In the genomic region with DNA sequence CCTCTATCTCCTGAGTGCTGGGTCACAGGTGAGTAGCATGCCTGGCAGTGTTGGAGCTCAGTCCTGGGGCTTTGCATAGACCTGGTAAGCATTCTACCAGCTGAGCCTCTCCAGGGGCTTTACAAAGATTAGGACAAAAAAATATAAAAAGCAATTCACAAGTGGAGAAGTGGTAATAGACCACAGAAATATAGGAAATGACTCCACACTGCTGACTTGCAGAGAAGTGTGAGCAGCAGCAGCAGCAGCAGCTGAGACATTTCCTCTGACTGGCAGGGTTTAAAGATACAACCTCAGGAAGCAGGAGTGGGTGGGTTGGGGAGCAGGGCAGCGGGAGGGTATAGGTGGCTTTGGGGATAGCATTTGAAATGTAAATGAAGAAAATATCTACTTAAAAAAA, we compare ENCODE assay signal across 15 mouse cellular contexts.
DNase-seq lines count a peak whose midpoint lies in the region; ATAC-seq and TF ChIP-seq lines count a peak whose summit lies in the region.
"Had no signal": no experiment of that assay in that cellular context is flagged by ENCODE, and none has a peak within 500 bp of the region (broad histone marks: within the 10 kb centered on the region; RNA-seq: fewer than 3 reads in every experiment).

No protein-coding gene starts in this region.

- no peak for TF ChIP-seq POLR2A in thymus, adult 2 months (IDR thresholded peaks at IDR 0.05; ENCODE audit: control insufficient read depth, extremely low read depth, insufficient read depth, low read length, poor library complexity)

- H3K36me3 ChIP-seq in kidney, embryonic 14.5 days (ENCODE audit: control insufficient read depth, insufficient read depth, low read length): no peaks in the 10 kb centered on the region
- 0 out of 2 replicates have a peak, but pooled peaks cover 3% of the 10 kb centered on the region for H3K36me3 ChIP-seq in thymus, adult 2 months (ENCODE audit: control insufficient read depth, insufficient read depth, low read length)
- H3K36me3 ChIP-seq in stomach, embryonic 16.5 days (ENCODE audit: control insufficient read depth, insufficient read depth, low read length): no peaks in the 10 kb centered on the region
- no peaks in the 10 kb centered on the region for H3K36me3 ChIP-seq in hindbrain, embryonic 11.5 days (ENCODE audit: control insufficient read depth, insufficient read depth, low read length)
- H3K36me3 ChIP-seq: limb, embryonic 15.5 days had no signal

- TF ChIP-seq CTCF in thymus, adult 2 months (IDR thresholded peaks at IDR 0.05; ENCODE audit: borderline replicate concordance, control insufficient read depth, extremely low read depth, insufficient read depth, low read length, poor library complexity): no peak

- H3K27ac ChIP-seq in kidney, embryonic 14.5 days (ENCODE audit: low read depth, low read length): peak overlapping the region; percentile 44; the same call in 1 of the 2 replicates
- peak overlapping the region; percentile 77 for H3K27ac ChIP-seq in thymus, adult 2 months (ENCODE audit: control insufficient read depth, insufficient read depth, low read length)
- H3K27ac ChIP-seq in stomach, embryonic 16.5 days (ENCODE audit: low read length): peak overlapping the region; percentile 49; the same call in 1 of the 2 replicates
- H3K27ac ChIP-seq in hindbrain, embryonic 11.5 days (ENCODE audit: low read depth, low read length): no peak overlapping the region
- H3K27ac ChIP-seq: hindbrain, embryonic 14.5 days; limb, embryonic 15.5 days had no signal

- 9% methylated on average over 1 of the region's 1 CpGs for WGBS in kidney, embryonic 14.5 days
- 4% methylated on average over 1 of the region's 1 CpGs for WGBS in thymus, adult 2 months
- 25% methylated on average over 1 of the region's 1 CpGs for WGBS in stomach, embryonic 16.5 days
- 75% methylated on average over 1 of the region's 1 CpGs for WGBS in hindbrain, embryonic 11.5 days

- ATAC-seq in kidney, embryonic 14.5 days (ENCODE audit: low FRiP score, low TSS enrichment): no peak
- peak; percentile 61 for ATAC-seq in common myeloid progenitor, adult 5-6 weeks (replicated peaks; ENCODE audit: low read depth, poor library complexity, severe bottlenecking)
- ATAC-seq in stomach, embryonic 16.5 days (ENCODE audit: insufficient read depth, low FRiP score): no peak
- ATAC-seq in hindbrain, embryonic 11.5 days (ENCODE audit: low FRiP score): no peak

- no peak overlapping the region for H3K9ac ChIP-seq in kidney, embryonic 14.5 days (ENCODE audit: low read depth, low read length)
- H3K9ac ChIP-seq in stomach, embryonic 16.5 days (ENCODE audit: low read length): no peak overlapping the region
- no peak overlapping the region for H3K9ac ChIP-seq in hindbrain, embryonic 11.5 days (ENCODE audit: low read depth, low read length)
- H3K9ac ChIP-seq: hindbrain, embryonic 14.5 days; limb, embryonic 15.5 days had no signal

- no peak overlapping the region for H3K4me2 ChIP-seq in kidney, embryonic 14.5 days (replicated peaks; ENCODE audit: low read depth, low read length)
- no peak overlapping the region for H3K4me2 ChIP-seq in stomach, embryonic 16.5 days (ENCODE audit: low read depth, low read length)
- no peak overlapping the region for H3K4me2 ChIP-seq in hindbrain, embryonic 11.5 days (replicated peaks; ENCODE audit: low read depth, low read length)
- H3K4me2 ChIP-seq: hindbrain, embryonic 14.5 days; limb, embryonic 15.5 days had no signal

- H3K4me1 ChIP-seq in kidney, embryonic 14.5 days (ENCODE audit: control insufficient read depth, insufficient read depth, low read length): peaks cover 66% of the 10 kb centered on the region
- peaks cover 38% of the 10 kb centered on the region for H3K4me1 ChIP-seq in thymus, adult 2 months (replicated peaks; ENCODE audit: control insufficient read depth, insufficient read depth, low read length)
- peaks cover 51% of the 10 kb centered on the region for H3K4me1 ChIP-seq in stomach, embryonic 16.5 days (ENCODE audit: control insufficient read depth, insufficient read depth, low read length)
- no peaks in the 10 kb centered on the region; the same call in none of the 2 replicates for H3K4me1 ChIP-seq in hindbrain, embryonic 11.5 days (replicated peaks; ENCODE audit: control insufficient read depth, insufficient read depth, low read length)

- H3K27me3 ChIP-seq in kidney, embryonic 14.5 days (ENCODE audit: control insufficient read depth, insufficient read depth, low read length): no peaks in the 10 kb centered on the region
- no peaks in the 10 kb centered on the region for H3K27me3 ChIP-seq in thymus, adult 2 months (ENCODE audit: control insufficient read depth, insufficient read depth, low read length)
- no peaks in the 10 kb centered on the region for H3K27me3 ChIP-seq in stomach, embryonic 16.5 days (ENCODE audit: control insufficient read depth, insufficient read depth, low read length)
- no peaks in the 10 kb centered on the region for H3K27me3 ChIP-seq in hindbrain, embryonic 11.5 days (ENCODE audit: control insufficient read depth, insufficient read depth, low read length)
- H3K27me3 ChIP-seq: limb, embryonic 15.5 days had no signal

- no peak for DNase-seq in kidney, adult 8-10 months
- no peak for DNase-seq in thymus, adult 2 months
- DNase-seq in thymus, adult 18-20 months: no peak
- no peak for DNase-seq in hindbrain, embryonic 11.5 days (ENCODE audit: low spot score)
- DNase-seq in embryo, embryonic 10 days (ENCODE audit: low spot score): no peak
- DNase-seq: adrenal gland, postnatal 14 days; cerebellum, adult 11-12 months; kidney, postnatal 36 days; lung, postnatal 36 days; right cerebral cortex, adult 18-20 months had no signal

- no peaks in the 10 kb centered on the region for H3K9me3 ChIP-seq in kidney, embryonic 14.5 days (ENCODE audit: control insufficient read depth, low read length)
- H3K9me3 ChIP-seq in stomach, embryonic 16.5 days (replicated peaks; ENCODE audit: control insufficient read depth, low read length): no peaks in the 10 kb centered on the region
- H3K9me3 ChIP-seq in hindbrain, embryonic 11.5 days (ENCODE audit: control insufficient read depth, low read length): no peaks in the 10 kb centered on the region
- H3K9me3 ChIP-seq: limb, embryonic 15.5 days had no signal

- no peak overlapping the region for H3K4me3 ChIP-seq in kidney, embryonic 14.5 days (ENCODE audit: low read length)
- no peak overlapping the region for H3K4me3 ChIP-seq in thymus, adult 2 months (ENCODE audit: control insufficient read depth, insufficient read depth, low read length)
- H3K4me3 ChIP-seq in stomach, embryonic 16.5 days (replicated peaks; ENCODE audit: low read length): no peak overlapping the region
- H3K4me3 ChIP-seq in hindbrain, embryonic 11.5 days (ENCODE audit: low read depth, low read length): no peak overlapping the region
- H3K4me3 ChIP-seq: limb, embryonic 15.5 days had no signal
